Mouse (Mus musculus) layer of hippocampus, postnatal 10 days (tissue): ENCODE results near the gene 4930455H04Rik. TPM values are rescaled to one million over a fixed set of nuclear protein-coding genes. Genes with fewer than 3 reads are reported as not detected.

ENCODE experiments used
- DNase-seq, 2 experiments: peaks; one replicate each; pipeline ENCODE4 v3.0.0; 2021; ENCODE audit warnings: low spot score in 2 of 2
- long read RNA-seq: library from polyadenylated mRNA; stranded (forward); transcript quantifications from one replicate; pipeline ENCODE4 v2.0.0, GENCODE M21; 2023
- total RNA-seq, 2 experiments: library from RNA; stranded (reverse); gene quantifications; 2 replicates each; pipeline ENCODE4 v1.2.3; 2021

Gene 4930455H04Rik
- not detected for total RNA-seq
- long read RNA-seq: 0 reads

- DNase-seq: no peak
Measured at GRCm38 (mm10) chr3:116967967-116968366, at the start of gene 4930455H04Rik. Gene 4930455H04Rik, plus strand, starts transcription at chr3:116968267.

GRCm38 (mm10) chr3:116921535-116921934, 46.5 kb upstream of the 4930455H04Rik start:
- DNase-seq: no peak

- no peak for DNase-seq
Measured at GRCm38 (mm10) chr3:116923042-116923441, 45.0 kb upstream of the 4930455H04Rik start.

- peak in 1 of 2 experiments; percentile 19 for DNase-seq
Measured at GRCm38 (mm10) chr3:116928994-116929393, 39.1 kb upstream of the 4930455H04Rik start.

GRCm38 (mm10) chr3:116933158-116933557, 34.9 kb upstream of the 4930455H04Rik start:
- no peak for DNase-seq

- DNase-seq: no peak
Measured at GRCm38 (mm10) chr3:116936934-116937691, 31.0 kb upstream of the 4930455H04Rik start.

- DNase-seq: no peak
Measured at GRCm38 (mm10) chr3:116940804-116941558, 27.1 kb upstream of the 4930455H04Rik start.

- no peak for DNase-seq
Measured at GRCm38 (mm10) chr3:116941559-116942117, 26.4 kb upstream of the 4930455H04Rik start.

- no peak for DNase-seq
Measured at GRCm38 (mm10) chr3:116942751-116943150, 25.3 kb upstream of the 4930455H04Rik start.

- no peak for DNase-seq
Measured at GRCm38 (mm10) chr3:116943422-116943821, 24.6 kb upstream of the 4930455H04Rik start.

GRCm38 (mm10) chr3:116946476-116946875, 21.6 kb upstream of the 4930455H04Rik start:
- DNase-seq: no peak

GRCm38 (mm10) chr3:116950665-116951115, 17.4 kb upstream of the 4930455H04Rik start:
- no peak for DNase-seq

GRCm38 (mm10) chr3:116951489-116951888, 16.6 kb upstream of the 4930455H04Rik start:
- no peak for DNase-seq

GRCm38 (mm10) chr3:116952242-116952899, 15.7 kb upstream of the 4930455H04Rik start:
- no peak for DNase-seq

- DNase-seq: no peak
Measured at GRCm38 (mm10) chr3:116953366-116953765, 14.7 kb upstream of the 4930455H04Rik start.

- DNase-seq: no peak
Measured at GRCm38 (mm10) chr3:116955061-116955460, 13.0 kb upstream of the 4930455H04Rik start.

GRCm38 (mm10) chr3:116960414-116960813, 7.7 kb upstream of the 4930455H04Rik start:
- no peak for DNase-seq

GRCm38 (mm10) chr3:116961354-116962142, 6.5 kb upstream of the 4930455H04Rik start:
- DNase-seq: no peak

GRCm38 (mm10) chr3:116963213-116963612, 4.9 kb upstream of the 4930455H04Rik start:
- DNase-seq: no peak

GRCm38 (mm10) chr3:116964426-116964825, 3.6 kb upstream of the 4930455H04Rik start:
- DNase-seq: peak in 1 of 2 experiments; percentile 49
